Mouse (Mus musculus) liver, postnatal 0 days (tissue): ENCODE results near the gene Rhov. TPM values are rescaled to one million over a fixed set of nuclear protein-coding genes. Genes with fewer than 3 reads are reported as not detected.

Source experiments
- ATAC-seq: fragments of 200-750 bp; cut with Nextera tagmentation; 2 replicates; pipeline ENCODE4 v1.8.0; 2017; ENCODE audit warnings: mild to moderate bottlenecking, moderate library complexity
- DNase-seq: peaks from one replicate; pipeline ENCODE4 v3.0.0-alpha.2; 2016
- H3K27ac ChIP-seq: fragments of 300-500 bp; sonication (generic); 2 replicates; pipeline ENCODE4 v1.5.1; 2014; ENCODE audit warnings: antibody characterized with exemption, moderate library complexity, mild to moderate bottlenecking, low read depth
- H3K27me3 ChIP-seq: fragments of 300-500 bp; sonication (generic); 2 replicates; pipeline ENCODE4 v1.6.1; 2014; ENCODE audit warnings: low read length, control low read depth, mixed read lengths; ENCODE audit not compliant: insufficient read depth
- H3K36me3 ChIP-seq: fragments of 300-500 bp; sonication (generic); replicated peaks from 2 replicates; pipeline ENCODE4 v1.6.1; 2014; ENCODE audit warnings: mild to moderate bottlenecking, control low read depth, low read length, moderate library complexity, mixed read lengths; ENCODE audit not compliant: insufficient read depth
- H3K4me1 ChIP-seq: fragments of 300-500 bp; sonication (generic); 2 replicates; pipeline ENCODE4 v1.6.1; 2014; ENCODE audit warnings: antibody characterized with exemption, mild to moderate bottlenecking, control low read depth; ENCODE audit not compliant: insufficient read depth
- H3K4me2 ChIP-seq: fragments of 300-500 bp; sonication (generic); 2 replicates; pipeline ENCODE4 v1.6.1; 2014; ENCODE audit warnings: low read depth, mild to moderate bottlenecking, low read length, moderate library complexity, mixed read lengths
- H3K4me3 ChIP-seq: fragments of 300-500 bp; sonication (generic); 2 replicates; pipeline ENCODE4 v1.5.1; 2014; ENCODE audit warnings: low read depth, low read length
- H3K9ac ChIP-seq: fragments of 300-500 bp; sonication (generic); replicated peaks from 2 replicates; pipeline ENCODE4 v1.6.1; 2014; ENCODE audit warnings: mild to moderate bottlenecking, moderate library complexity
- H3K9me3 ChIP-seq: fragments of 300-500 bp; sonication (generic); 2 replicates; pipeline ENCODE4 v1.6.1; 2016; ENCODE audit warnings: mild to moderate bottlenecking, control low read depth, low read length, mixed read lengths
- CTCF ChIP-seq: sonication (generic); IDR thresholded peaks from 2 replicates; pipeline ENCODE4 v1.5.1; 2016; ENCODE audit warnings: antibody characterized with exemption, low read depth
- EP300 ChIP-seq: IDR thresholded peaks from 2 replicates; pipeline ENCODE4 v1.6.1; 2016; ENCODE audit warnings: antibody characterized with exemption, low read depth, mild to moderate bottlenecking
- WGBS: fragments of 180-500 bp; shearing (Covaris S2); extraction: QIAGEN DNeasy Blood & Tissue Kit; methylation state at CpG from one replicate; pipeline ENCODE4 v1.1.7; 2014; ENCODE audit not compliant: insufficient replicate concordance; 5-methylcytosine and 5-hydroxymethylcytosine counted together
- polyA plus RNA-seq: library from polyadenylated mRNA; unstranded; fragments of >200 nt; fragmentation: Nextera tagmentation; extraction: Ambion mirVana; gene quantifications from 2 replicates; pipeline ENCODE4 v1.2.1, GENCODE M21; 2015

Gene Rhov
- not detected in 2 replicates for polyA plus RNA-seq

- peak; percentile 82 for DNase-seq
- H3K9ac ChIP-seq, result peak within 1 kb of the TSS; percentile 64
- peak; percentile 34; the same call in 1 of the 2 replicates for TF ChIP-seq CTCF
- TF ChIP-seq EP300, result no peak
Measured at GRCm38 (mm10) chr2:119270643-119271331, at the start of gene Rhov. Gene Rhov, minus strand, starts transcription at chr2:119271272.

GRCm38 (mm10) chr2:119320571-119320970 lies 49.5 kb upstream of the Rhov start:
- 39% methylated on average over 8 of the region's 8 CpGs for WGBS
- H3K4me1 ChIP-seq, result peaks cover 51% of the 10 kb centered on the region
- TF ChIP-seq CTCF (no peak), EP300 (0 out of 2 replicates have a peak, but pooled peaks have one; percentile 7)
- H3K9me3 ChIP-seq, result peaks cover 4% of the 10 kb centered on the region; the same call in 1 of the 2 replicates
- ATAC-seq (peak; percentile 51), DNase-seq (no peak)
- H3K4me3 ChIP-seq, result no peak overlapping the region
- H3K36me3 ChIP-seq, result no peaks in the 10 kb centered on the region
- H3K27ac ChIP-seq, result 0 out of 2 replicates have a peak overlapping the region, but pooled peaks have one; percentile 0
- H3K4me2 ChIP-seq, result no peak overlapping the region
- no peak overlapping the region for H3K9ac ChIP-seq
- H3K27me3 ChIP-seq, result peaks cover 53% of the 10 kb centered on the region

More at GRCm38 (mm10) chr2:119270643-119271331, at the start of gene Rhov:
- H3K4me3 ChIP-seq, result peak within 1 kb of the TSS; percentile 61
- peak within 1 kb of the TSS; percentile 97 for H3K4me2 ChIP-seq
- H3K9me3 ChIP-seq, result no peaks in the 10 kb centered on the region
- ATAC-seq, result no peak; the same call in 1 of the 2 replicates
- 2% methylated on average over 45 of the region's 49 CpGs for whole genome bisulfite sequencing
- no peaks in the 10 kb centered on the region for H3K36me3 ChIP-seq
- no peak within 1 kb of the TSS for H3K27ac ChIP-seq
- H3K4me1 ChIP-seq, result peaks cover 7% of the 10 kb centered on the region
- peaks cover 9% of the 10 kb centered on the region; the same call in 1 of the 2 replicates for H3K27me3 ChIP-seq

GRCm38 (mm10) chr2:119318043-119318710 lies 47.1 kb upstream of the Rhov start:
- DNase-seq (no peak), ATAC-seq (no peak)
- Histone ChIP-seq H3K4me2 (no peak overlapping the region), H3K27me3 (peaks cover 29% of the 10 kb centered on the region), H3K9me3 (peaks cover 4% of the 10 kb centered on the region; the same call in 1 of the 2 replicates), H3K4me3 (no peak overlapping the region), H3K9ac (no peak overlapping the region), H3K36me3 (no peaks in the 10 kb centered on the region), H3K27ac (no peak overlapping the region), H3K4me1 (peaks cover 37% of the 10 kb centered on the region)
- 47% methylated on average over 3 of the region's 3 CpGs for WGBS
- TF ChIP-seq CTCF (no peak), EP300 (no peak)

- Histone ChIP-seq H3K9me3 (peaks cover 4% of the 10 kb centered on the region; the same call in 1 of the 2 replicates), H3K4me1 (peaks cover 13% of the 10 kb centered on the region), H3K27ac (0 out of 2 replicates have a peak overlapping the region, but pooled peaks have one; percentile 22), H3K36me3 (no peaks in the 10 kb centered on the region), H3K4me2 (no peak overlapping the region), H3K27me3 (no peaks in the 10 kb centered on the region), H3K4me3 (no peak overlapping the region), H3K9ac (no peak overlapping the region)
- DNase-seq (no peak), ATAC-seq (no peak)
- TF ChIP-seq CTCF (no peak), EP300 (no peak)
- WGBS, result 72% methylated on average over 12 of the region's 12 CpGs
Measured at GRCm38 (mm10) chr2:119314742-119315310, 43.8 kb upstream of the Rhov start.

GRCm38 (mm10) chr2:119313780-119314479 lies 42.9 kb upstream of the Rhov start:
- Histone ChIP-seq H3K9me3 (peaks cover 4% of the 10 kb centered on the region; the same call in 1 of the 2 replicates), H3K4me1 (peaks cover 13% of the 10 kb centered on the region), H3K4me3 (no peak overlapping the region), H3K27ac (0 out of 2 replicates have a peak overlapping the region, but pooled peaks have one; percentile 22), H3K27me3 (no peaks in the 10 kb centered on the region), H3K36me3 (no peaks in the 10 kb centered on the region), H3K9ac (no peak overlapping the region), H3K4me2 (no peak overlapping the region)
- DNase-seq (peak; percentile 13), ATAC-seq (no peak)
- TF ChIP-seq CTCF (no peak), EP300 (no peak)
- WGBS, result 50% methylated on average over 10 of the region's 10 CpGs
